Mouse (Mus musculus) lung, postnatal 0 days (tissue): ENCODE measurements around the gene Tst. TPM values are rescaled to one million over a fixed set of nuclear protein-coding genes. Genes with fewer than 3 reads are reported as not detected.

Source experiments
- ATAC-seq: fragments of 200-750 bp; cut with Nextera tagmentation; 2 replicates; pipeline ENCODE4 v1.8.0; 2017; ENCODE audit warnings: moderate library complexity
- DNase-seq: peaks from one replicate; pipeline ENCODE4 v3.0.0-alpha.2; 2016; ENCODE audit warnings: low spot score
- H3K27ac ChIP-seq: fragments of 300-500 bp; sonication (generic); 2 replicates; pipeline ENCODE4 v1.5.1; 2014; ENCODE audit warnings: antibody characterized with exemption, mild to moderate bottlenecking, low read length, mixed read lengths
- H3K27me3 ChIP-seq: fragments of 300-500 bp; sonication (generic); replicated peaks from 2 replicates; pipeline ENCODE4 v1.6.1; 2014; ENCODE audit warnings: low read length, mixed read lengths; ENCODE audit not compliant: insufficient read depth
- H3K36me3 ChIP-seq: fragments of 300-500 bp; sonication (generic); 2 replicates; pipeline ENCODE4 v1.6.1; 2014; ENCODE audit warnings: low read length, mixed read lengths; ENCODE audit not compliant: insufficient read depth
- H3K4me1 ChIP-seq: fragments of 300-500 bp; sonication (generic); 2 replicates; pipeline ENCODE4 v1.6.1; 2014; ENCODE audit warnings: antibody characterized with exemption, low read depth, low read length, mixed read lengths; ENCODE audit not compliant: insufficient read depth
- H3K4me2 ChIP-seq: fragments of 300-500 bp; sonication (generic); replicated peaks from 2 replicates; pipeline ENCODE4 v1.6.1; 2014; ENCODE audit warnings: low read depth, mild to moderate bottlenecking, low read length, moderate library complexity, mixed read lengths
- H3K4me3 ChIP-seq: fragments of 300-500 bp; sonication (generic); 2 replicates; pipeline ENCODE4 v1.5.1; 2014; ENCODE audit warnings: low read depth, low read length
- H3K9ac ChIP-seq: fragments of 300-500 bp; sonication (generic); replicated peaks from 2 replicates; pipeline ENCODE4 v1.6.1; 2014; ENCODE audit warnings: low read depth, mild to moderate bottlenecking
- H3K9me3 ChIP-seq: fragments of 300-500 bp; sonication (generic); 2 replicates; pipeline ENCODE4 v1.6.1; 2016; ENCODE audit warnings: low read length, mixed read lengths
- CTCF ChIP-seq: IDR thresholded peaks from 2 replicates; pipeline ENCODE4 v1.5.1; 2016; ENCODE audit warnings: antibody characterized with exemption, mild to moderate bottlenecking
- EP300 ChIP-seq: IDR thresholded peaks from 2 replicates; pipeline ENCODE4 v1.6.1; 2016; ENCODE audit warnings: antibody characterized with exemption, mild to moderate bottlenecking, control low read depth
- WGBS: fragments of 180-500 bp; shearing (Covaris S2); extraction: QIAGEN DNeasy Blood & Tissue Kit; methylation state at CpG from one replicate; pipeline ENCODE4 v1.1.7; 2014; 5-methylcytosine and 5-hydroxymethylcytosine counted together
- polyA plus RNA-seq: library from polyadenylated mRNA; unstranded; fragments of >200 nt; fragmentation: Nextera tagmentation; extraction: Ambion mirVana; gene quantifications from 2 replicates; pipeline ENCODE4 v1.2.1, GENCODE M21; 2015

Gene Tst
- polyA plus RNA-seq, 1 experiment from 2014 or later: 171 TPM

DNA sequence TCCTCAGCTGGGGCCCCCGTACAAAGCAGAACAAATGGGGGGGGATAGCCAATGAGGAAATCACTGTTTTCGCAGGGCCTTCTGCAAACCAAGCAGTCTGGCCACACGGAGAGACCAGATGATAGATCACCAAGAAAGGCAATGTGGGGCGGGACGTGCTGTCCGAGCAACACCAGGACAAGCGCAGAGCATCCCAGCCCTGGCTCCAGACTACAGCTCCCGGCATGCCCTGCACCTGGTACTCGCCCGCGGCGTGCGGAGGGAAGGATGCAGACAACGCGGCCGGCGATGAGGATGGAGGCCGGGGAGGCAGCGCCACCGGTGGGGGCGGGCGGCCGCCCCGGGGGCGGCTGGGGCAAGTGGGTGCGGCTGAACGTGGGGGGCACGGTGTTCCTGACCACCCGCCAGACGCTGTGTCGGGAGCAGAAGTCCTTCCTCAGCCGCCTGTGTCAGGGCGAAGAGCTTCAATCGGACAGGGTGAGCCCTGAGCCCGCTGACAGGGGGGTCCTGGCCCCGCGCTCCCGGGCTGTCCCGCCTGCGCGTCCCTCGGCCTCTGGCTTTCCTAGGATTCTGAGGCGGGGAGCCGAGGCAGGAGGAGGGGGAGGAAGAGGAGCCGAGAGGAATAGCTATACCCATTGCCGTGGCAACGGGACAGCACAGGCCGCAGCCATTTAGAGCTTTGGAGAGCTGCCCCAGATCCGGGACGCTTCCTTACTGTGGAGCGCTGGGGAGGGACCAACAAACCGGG, 22.9 kb upstream of the Tst start, which contains the start of gene Kctd17:
Kctd17 (plus strand) TSS at position 174 of the 748 bp plus-strand sequence.
- peak within 1 kb of the TSS; percentile 59 for H3K4me3 ChIP-seq
- H3K9ac ChIP-seq: peak within 1 kb of the TSS; percentile 29; the same call in 1 of the 2 replicates
- H3K4me2 ChIP-seq: peak within 1 kb of the TSS; percentile 74
- WGBS: 1% methylated on average over 47 of the region's 52 CpGs
- no peaks in the 10 kb centered on the region for H3K27me3 ChIP-seq
- DNase-seq: peak; percentile 73
- TF ChIP-seq EP300 (no peak), CTCF (0 out of 2 replicates have a peak, but pooled peaks have one; percentile 3)
- peak; percentile 79 for ATAC-seq
- H3K9me3 ChIP-seq: no peaks in the 10 kb centered on the region
- H3K27ac ChIP-seq: peak within 1 kb of the TSS; percentile 75; the same call in 1 of the 2 replicates
- peaks cover 9% of the 10 kb centered on the region; the same call in 1 of the 2 replicates for H3K4me1 ChIP-seq
- no peaks in the 10 kb centered on the region for H3K36me3 ChIP-seq

GRCm38 (mm10) chr15:78425230-78425629, 19.5 kb upstream of the Tst start:
- DNase-seq (no peak), ATAC-seq (no peak)
- peaks cover 9% of the 10 kb centered on the region; the same call in 1 of the 2 replicates for H3K4me1 ChIP-seq
- TF ChIP-seq EP300 (no peak), CTCF (peak; percentile 31)
- H3K9me3 ChIP-seq: no peaks in the 10 kb centered on the region
- H3K4me2 ChIP-seq: no peak overlapping the region
- H3K4me3 ChIP-seq: no peak overlapping the region
- H3K9ac ChIP-seq: no peak overlapping the region
- H3K36me3 ChIP-seq: no peaks in the 10 kb centered on the region
- H3K27ac ChIP-seq: no peak overlapping the region
- WGBS: 67% methylated on average over 4 of the region's 4 CpGs
- H3K27me3 ChIP-seq: no peaks in the 10 kb centered on the region

DNA sequence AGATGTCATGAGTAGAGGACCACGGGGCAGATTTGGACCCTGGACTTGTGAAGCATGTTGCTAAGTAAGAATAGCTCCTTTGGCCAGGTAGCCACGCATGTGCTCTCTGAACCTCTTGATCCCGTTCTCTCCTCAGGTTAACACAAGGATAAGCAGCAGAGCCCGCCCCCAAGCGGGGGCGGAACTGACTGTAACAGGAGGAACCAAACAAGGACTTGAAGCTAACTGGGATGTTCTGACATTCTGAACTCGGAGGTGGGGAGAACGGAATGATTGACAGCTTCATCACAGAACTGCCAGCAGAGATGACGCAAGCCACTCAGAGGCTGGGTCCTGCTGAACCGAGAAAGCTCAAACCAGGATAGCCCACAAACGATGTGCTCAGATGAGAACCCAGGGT, 18.8 kb upstream of the Tst start:
- Histone ChIP-seq H3K4me3 (no peak overlapping the region), H3K9me3 (no peaks in the 10 kb centered on the region), H3K4me2 (no peak overlapping the region), H3K27me3 (no peaks in the 10 kb centered on the region), H3K4me1 (peaks cover 8% of the 10 kb centered on the region; the same call in 1 of the 2 replicates), H3K36me3 (no peaks in the 10 kb centered on the region), H3K27ac (no peak overlapping the region), H3K9ac (no peak overlapping the region)
- peak; percentile 75 for DNase-seq
- TF ChIP-seq EP300 (no peak), CTCF (0 out of 2 replicates have a peak, but pooled peaks have one; percentile 9)
- 16% methylated on average over 11 of the region's 11 CpGs for WGBS
- ATAC-seq: peak; percentile 9; the same call in 1 of the 2 replicates

- Histone ChIP-seq H3K4me3 (no peak overlapping the region), H3K27me3 (no peaks in the 10 kb centered on the region), H3K4me1 (no peaks in the 10 kb centered on the region), H3K27ac (peak overlapping the region; percentile 58), H3K36me3 (no peaks in the 10 kb centered on the region), H3K9ac (no peak overlapping the region), H3K9me3 (no peaks in the 10 kb centered on the region), H3K4me2 (peak overlapping the region; percentile 30; the same call in 1 of the 2 replicates)
- 13% methylated on average over 16 of the region's 16 CpGs for WGBS
- TF ChIP-seq CTCF: peak; percentile 92
- no peak for TF ChIP-seq EP300
- ATAC-seq (peak; percentile 89), DNase-seq (peak; percentile 81)
These were observed 16.6 kb upstream of the Tst start for GRCm38 (mm10) chr15:78422046-78422956.

- no peak overlapping the region for H3K27ac ChIP-seq
- H3K4me3 ChIP-seq: no peak overlapping the region
- 83% methylated on average over 13 of the region's 13 CpGs for WGBS
- ATAC-seq (no peak), DNase-seq (no peak)
- H3K36me3 ChIP-seq: no peaks in the 10 kb centered on the region
- peaks cover 6% of the 10 kb centered on the region; the same call in 1 of the 2 replicates for H3K4me1 ChIP-seq
- no peaks in the 10 kb centered on the region for H3K9me3 ChIP-seq
- TF ChIP-seq CTCF (no peak), EP300 (no peak)
- no peak overlapping the region for H3K9ac ChIP-seq
- no peaks in the 10 kb centered on the region for H3K27me3 ChIP-seq
- no peak overlapping the region for H3K4me2 ChIP-seq
These were observed 14.7 kb upstream of the Tst start for GRCm38 (mm10) chr15:78420395-78420794.

GRCm38 (mm10) chr15:78416937-78417336, 11.2 kb upstream of the Tst start:
- Histone ChIP-seq H3K4me3 (no peak overlapping the region), H3K36me3 (no peaks in the 10 kb centered on the region), H3K9ac (no peak overlapping the region), H3K9me3 (no peaks in the 10 kb centered on the region), H3K27ac (peak overlapping the region; percentile 47), H3K4me2 (no peak overlapping the region), H3K27me3 (no peaks in the 10 kb centered on the region), H3K4me1 (peaks cover 6% of the 10 kb centered on the region; the same call in 1 of the 2 replicates)
- DNase-seq (peak; percentile 86), ATAC-seq (peak; percentile 83)
- 22% methylated on average over 4 of the region's 4 CpGs for WGBS
- no peak; the same call in 1 of the 2 replicates for TF ChIP-seq EP300
- no peak for TF ChIP-seq CTCF
